Mouse (Mus musculus): Measurements from ENCODE around the gene Ubqln4. TPM values are rescaled to one million over a fixed set of nuclear protein-coding genes. Genes with fewer than 3 reads are reported as not detected.

Ubqln4 gene
- total RNA-seq, 2 experiments from 2014 or later, result 91.2 to 91.6 TPM

- intact Hi-C loops (cut with DNase I), result no loop called here
- DNase-seq (ENCODE audit: low spot score in 2 of 2), result no peak
Observed at GRCm38 (mm10) chr3:88538271-88539145, 15.1 kb upstream of the Ubqln4 start.

DNA sequence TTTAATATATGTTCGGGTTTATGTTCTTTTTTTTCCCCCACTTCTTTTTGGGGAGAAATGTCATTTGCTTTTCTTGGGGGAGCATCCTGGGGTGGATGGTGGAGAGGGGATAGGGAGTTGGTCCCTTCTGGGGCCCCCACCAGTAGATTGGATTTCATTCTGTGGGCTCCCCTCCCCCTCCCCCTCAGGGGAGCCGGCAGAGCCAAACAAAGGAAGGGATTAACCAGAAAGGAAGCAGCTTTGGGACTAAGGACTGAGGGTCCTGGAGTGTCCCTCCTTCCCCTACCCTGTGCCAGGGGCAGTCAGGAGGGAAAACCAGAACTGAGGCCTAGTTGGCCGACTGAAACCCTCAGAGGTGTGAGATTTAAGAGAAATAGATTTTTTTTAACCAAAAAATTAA, 14.2 kb upstream of the Ubqln4 start:
- DNase-seq (ENCODE audit: low spot score in 2 of 2), result no peak
- intact Hi-C loops (cut with DNase I), result no loop called here

DNA sequence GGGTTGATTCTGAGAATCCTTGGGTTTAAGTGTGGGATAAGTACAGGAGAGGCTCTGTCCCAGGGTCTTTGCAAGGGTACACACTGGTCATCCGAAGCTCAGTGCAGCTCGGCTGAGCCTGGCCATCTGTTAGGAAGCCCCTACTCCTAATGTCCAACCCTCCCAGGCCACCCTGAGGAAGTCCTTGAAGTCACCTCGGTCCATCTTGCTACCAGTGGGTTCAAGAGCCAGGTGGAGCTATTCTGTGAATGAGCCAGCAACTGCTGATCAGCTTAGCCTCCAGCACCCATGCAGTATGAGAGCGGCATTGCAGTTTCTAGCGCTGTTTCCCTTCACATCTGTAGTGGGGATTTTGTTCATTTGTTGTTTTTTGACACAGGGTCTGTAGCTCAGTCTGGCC, 13.5 kb upstream of the Ubqln4 start:
- intact Hi-C loops (cut with DNase I), result no loop called here
- no peak for DNase-seq (ENCODE audit: low spot score in 2 of 2)

GRCm38 (mm10) chr3:88541622-88542401, 11.7 kb upstream of the Ubqln4 start:
- intact Hi-C loops (cut with DNase I), result no loop called here
- DNase-seq (ENCODE audit: low spot score in 2 of 2), result no peak

DNA sequence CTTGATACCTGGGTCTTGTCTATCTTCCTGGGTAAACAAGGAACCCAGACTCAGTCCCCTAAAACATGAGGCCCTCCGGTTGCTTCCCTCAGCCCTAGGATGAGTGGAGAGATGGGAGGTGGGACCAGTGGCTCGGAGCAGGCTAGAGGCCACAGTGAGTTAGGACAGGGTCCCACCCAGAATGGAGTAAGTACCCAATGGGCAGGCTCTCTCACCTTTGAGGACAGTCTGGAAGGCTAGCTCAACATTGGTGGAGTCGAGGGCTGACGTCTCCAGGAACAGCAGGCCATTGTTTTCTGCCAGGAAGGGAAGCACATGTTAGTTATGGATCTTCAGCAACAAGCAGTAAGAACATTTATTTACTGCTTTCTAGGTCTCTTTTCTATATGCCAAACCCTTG, 11.1 kb upstream of the Ubqln4 start:
- no peak for DNase-seq (ENCODE audit: low spot score in 2 of 2)
- intact Hi-C loops (cut with DNase I), result no loop called here

- DNase-seq (ENCODE audit: low spot score in 2 of 2), result no peak
- intact Hi-C loops (cut with DNase I), result no loop called here
Observed at GRCm38 (mm10) chr3:88543174-88543573, 10.4 kb upstream of the Ubqln4 start.

- intact Hi-C loops (cut with DNase I), result no loop called here
- no peak for DNase-seq (ENCODE audit: low spot score in 2 of 2)
Observed at GRCm38 (mm10) chr3:88543651-88544410, 9.7 kb upstream of the Ubqln4 start.

DNA sequence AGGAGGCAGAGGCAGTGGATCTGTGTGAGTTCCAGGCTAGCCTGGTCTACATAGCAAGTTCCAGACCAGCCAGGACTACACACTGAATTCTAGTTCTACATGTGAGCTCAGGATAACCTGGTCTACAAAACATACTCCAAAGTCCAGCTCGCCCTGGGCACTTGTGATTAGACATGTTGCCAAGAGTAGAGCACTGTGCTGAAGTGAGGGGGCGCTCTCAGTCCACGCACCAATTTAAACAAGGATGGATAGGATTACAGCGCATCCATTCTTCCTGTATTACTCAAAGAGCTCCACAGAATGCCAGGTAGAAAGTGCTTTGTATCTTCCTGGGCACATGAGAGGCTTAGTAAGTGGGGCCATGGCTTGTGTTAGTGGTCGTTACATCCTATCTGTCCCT, 9.0 kb upstream of the Ubqln4 start:
- no peak for DNase-seq (ENCODE audit: low spot score in 2 of 2)
- intact Hi-C loops (cut with DNase I), result no loop called here

DNA sequence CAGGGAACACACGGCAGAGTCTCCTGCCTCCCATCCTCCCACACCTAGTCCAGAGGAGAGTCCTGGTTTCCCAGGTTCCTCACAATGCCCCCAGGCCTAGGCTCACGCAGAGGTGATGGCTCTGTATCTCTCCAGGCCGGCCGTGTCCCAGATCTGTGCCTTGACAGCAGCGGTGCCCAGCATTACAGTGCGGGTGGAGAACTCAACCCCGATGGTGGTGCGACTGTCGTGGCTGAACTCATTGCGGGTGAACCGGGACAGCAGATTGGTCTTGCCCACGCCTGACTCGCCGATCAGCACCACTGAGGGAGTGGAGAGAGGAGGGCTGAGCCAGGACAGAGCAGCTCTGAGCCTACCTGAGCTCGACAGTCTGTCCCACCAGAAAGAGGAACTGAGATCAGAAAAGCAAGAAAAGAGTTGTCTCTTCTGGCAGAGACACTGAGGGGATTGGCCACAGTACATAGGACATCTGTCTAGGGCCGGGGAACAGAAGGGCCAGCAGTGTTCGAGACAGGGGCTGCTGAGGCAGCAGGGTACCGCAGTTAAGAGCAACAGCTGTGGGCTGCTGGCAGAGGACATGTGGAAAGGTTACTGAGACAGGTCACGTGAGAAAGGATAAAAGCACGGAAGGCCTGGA, 8.5 kb upstream of the Ubqln4 start:
- intact Hi-C loops (cut with DNase I), result no loop called here
- no peak for DNase-seq (ENCODE audit: low spot score in 2 of 2)

DNA sequence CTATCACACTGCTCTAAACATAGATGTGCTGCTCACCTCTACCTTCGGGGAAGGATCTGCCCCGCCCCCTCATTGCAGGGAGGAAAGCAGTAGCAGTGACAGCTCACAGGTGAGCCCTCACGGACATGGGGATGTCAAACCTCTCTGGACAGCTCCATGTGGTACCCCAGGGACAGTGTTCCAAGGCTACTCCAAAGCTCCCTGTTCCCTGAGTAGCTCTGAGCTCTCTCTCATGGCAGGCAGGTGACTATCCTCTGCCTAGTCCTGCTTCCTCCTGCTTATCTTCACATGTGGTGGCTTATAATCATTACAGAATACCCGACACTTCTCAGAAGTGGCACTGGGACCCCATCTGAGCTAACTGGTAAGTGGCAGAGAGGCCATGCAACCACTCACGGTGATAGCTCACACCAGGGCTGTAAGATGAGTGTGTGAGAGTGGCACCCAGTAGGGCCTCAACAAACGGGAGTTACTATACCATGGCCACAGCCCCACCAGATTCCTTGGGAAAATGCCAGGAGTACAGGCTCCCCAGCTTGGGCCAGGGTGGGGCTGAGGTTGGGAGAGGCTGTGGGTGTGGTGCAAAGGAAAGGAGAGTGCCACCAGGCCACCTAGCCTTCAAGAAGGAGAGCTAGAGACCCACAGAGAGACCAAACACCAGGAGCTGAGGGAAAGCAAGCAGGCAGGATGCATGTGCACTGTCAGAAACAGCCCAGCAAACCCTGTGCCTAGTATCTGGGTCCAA, 6.7 kb upstream of the Ubqln4 start:
- intact Hi-C loops (cut with DNase I), result no loop called here
- DNase-seq (ENCODE audit: low spot score in 2 of 2), result no peak

DNA sequence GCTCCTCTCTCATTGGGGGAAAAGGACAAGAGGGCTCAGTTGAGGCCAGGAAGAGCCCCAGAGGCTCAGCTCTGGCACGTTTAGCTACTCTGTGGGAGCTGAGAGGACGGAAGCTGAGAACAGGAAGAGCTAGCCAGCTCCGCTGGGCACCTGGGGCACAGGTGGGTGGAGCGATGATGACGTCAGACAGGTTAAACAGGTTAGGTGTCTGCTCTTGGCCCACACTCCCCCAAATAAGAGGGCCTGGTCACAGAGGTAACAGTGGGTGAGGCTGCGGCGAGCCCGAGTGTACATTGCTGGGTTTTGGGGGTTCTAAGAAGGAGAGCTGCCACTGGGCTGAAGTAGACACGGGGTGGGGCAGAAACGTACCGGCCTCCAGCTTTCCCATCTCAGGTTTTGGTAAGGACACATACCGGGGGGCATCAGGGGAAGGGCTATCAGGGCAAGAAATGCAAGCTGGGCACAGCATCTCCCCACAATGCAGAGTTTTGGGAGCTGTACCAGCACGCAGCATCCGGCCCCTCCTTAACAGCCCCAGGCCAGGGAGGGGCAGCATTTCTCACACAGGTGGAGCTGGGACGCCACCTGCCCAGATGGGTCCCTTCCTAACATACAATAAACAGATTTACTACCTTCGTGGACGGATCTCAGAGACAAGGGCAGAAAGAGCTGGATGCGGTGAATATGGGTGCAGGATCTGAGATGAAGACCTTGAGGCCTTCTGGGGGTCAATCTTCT, 5.2 kb upstream of the Ubqln4 start, which contains the start of gene Rab25:
TSS of gene Rab25 (minus strand) at position 121 of the 738 bp plus-strand sequence.
- DNase-seq (ENCODE audit: low spot score in 2 of 2), result no peak
- intact Hi-C loops (cut with DNase I), result no loop called here

DNA sequence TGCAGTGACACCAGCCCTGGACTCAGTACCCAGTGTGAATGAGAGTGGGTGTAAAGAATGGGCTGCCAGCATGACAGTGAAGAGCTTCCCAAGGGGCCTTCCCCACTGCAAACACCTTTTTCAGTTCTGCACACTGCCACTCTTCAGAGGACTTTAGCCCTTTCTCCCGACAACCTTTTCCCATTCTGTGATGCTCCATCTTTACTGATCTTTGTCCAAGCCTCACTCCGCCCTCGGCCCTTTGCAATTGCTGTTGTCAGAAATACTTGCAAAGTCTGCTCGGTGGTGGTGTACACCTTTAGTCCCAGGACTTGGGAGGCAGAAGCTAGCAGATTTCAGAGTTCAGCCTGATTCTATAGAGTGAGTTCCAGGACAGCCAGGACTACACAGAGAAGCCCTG, 2.0 kb upstream of the Ubqln4 start:
- no peak for DNase-seq (ENCODE audit: low spot score in 2 of 2)
- intact Hi-C loops (cut with DNase I), result no loop called here

- intact Hi-C loops (cut with DNase I), result no loop called here
Observed at GRCm38 (mm10) chr3:88552082-88552645, 1.4 kb upstream of the Ubqln4 start.

GRCm38 (mm10) chr3:88552676-88553524, 658 bp upstream of the Ubqln4 start, which contains the start of gene Lamtor2:
TSS of gene Lamtor2 (minus strand) at chr3:88553074.
- intact Hi-C loops (cut with DNase I), result no loop called here

More at GRCm38 (mm10) chr3:88552082-88552645, 1.4 kb upstream of the Ubqln4 start:
- DNase-seq (ENCODE audit: low spot score in 2 of 2), result no peak

DNA sequence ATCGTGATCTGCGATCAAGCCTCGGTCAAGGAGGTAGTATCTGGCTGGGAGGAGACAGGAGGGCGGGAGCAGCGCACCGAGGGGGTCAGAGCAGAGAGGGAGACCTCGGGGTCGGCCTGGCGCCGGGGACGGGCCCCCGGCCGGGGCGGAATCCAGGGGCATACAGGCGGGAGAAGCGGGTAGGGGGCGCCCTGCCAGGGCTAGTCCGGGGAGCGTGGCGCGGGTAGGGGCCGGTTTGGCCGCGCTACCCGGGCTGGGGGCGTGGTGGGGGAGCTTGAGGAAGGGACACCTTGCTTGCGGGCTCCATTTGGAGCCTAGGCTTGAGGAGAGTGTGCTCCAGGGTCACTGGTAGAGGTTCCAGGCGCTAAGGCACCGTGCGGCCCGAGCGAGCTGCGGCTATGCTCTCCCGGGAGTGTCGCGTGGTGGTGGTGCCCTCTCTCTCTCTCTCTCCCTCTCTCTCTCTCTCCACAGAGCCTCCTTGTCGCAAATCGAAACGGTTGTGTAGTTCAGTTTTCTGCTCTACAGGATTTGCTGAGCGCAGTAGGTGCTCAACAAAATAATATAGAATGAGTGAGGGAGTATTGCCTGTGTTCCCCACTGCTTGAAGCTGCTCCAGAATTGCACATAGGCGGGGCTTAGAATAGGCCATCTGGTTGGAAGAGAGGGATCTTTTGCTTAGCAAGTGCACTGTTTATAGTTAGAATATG, 475 bp downstream of the Ubqln4 start:
- DNase-seq (ENCODE audit: low spot score in 2 of 2), result peak; percentile 46 to 63
- intact Hi-C loops (cut with DNase I), result no loop called here

More at GRCm38 (mm10) chr3:88552676-88553524, 658 bp upstream of the Ubqln4 start, which contains the start of gene Lamtor2:
- peak; percentile 98 to 99 for DNase-seq (ENCODE audit: low spot score in 2 of 2)

- no peak for DNase-seq (ENCODE audit: low spot score in 2 of 2)
Observed at GRCm38 (mm10) chr3:88555069-88555605, 1.6 kb downstream of the Ubqln4 start.

More at GRCm38 (mm10) chr3:88555069-88555605, 1.6 kb downstream of the Ubqln4 start:
- intact Hi-C loops (cut with DNase I), result no loop called here
